Mouse (Mus musculus) adrenal gland (tissue): Measurements from ENCODE around the gene H2-K1.

Source experiments
- microRNA-seq, 2 experiments: library from miRNA; unstranded; fragments of <30 nt; microRNA quantifications; one replicate each; pipeline ENCODE4; 2019

Gene H2-K1

Small RNA genes within 50 kb of the gene (microRNA-seq; reads per million reads assigned to microRNA genes)
- gene Mir219a-1: 0.46 to 0.49 reads per million in 2 experiments
- gene Mir219c: 0 reads per million in 2 experiments
